In the genomic region with DNA sequence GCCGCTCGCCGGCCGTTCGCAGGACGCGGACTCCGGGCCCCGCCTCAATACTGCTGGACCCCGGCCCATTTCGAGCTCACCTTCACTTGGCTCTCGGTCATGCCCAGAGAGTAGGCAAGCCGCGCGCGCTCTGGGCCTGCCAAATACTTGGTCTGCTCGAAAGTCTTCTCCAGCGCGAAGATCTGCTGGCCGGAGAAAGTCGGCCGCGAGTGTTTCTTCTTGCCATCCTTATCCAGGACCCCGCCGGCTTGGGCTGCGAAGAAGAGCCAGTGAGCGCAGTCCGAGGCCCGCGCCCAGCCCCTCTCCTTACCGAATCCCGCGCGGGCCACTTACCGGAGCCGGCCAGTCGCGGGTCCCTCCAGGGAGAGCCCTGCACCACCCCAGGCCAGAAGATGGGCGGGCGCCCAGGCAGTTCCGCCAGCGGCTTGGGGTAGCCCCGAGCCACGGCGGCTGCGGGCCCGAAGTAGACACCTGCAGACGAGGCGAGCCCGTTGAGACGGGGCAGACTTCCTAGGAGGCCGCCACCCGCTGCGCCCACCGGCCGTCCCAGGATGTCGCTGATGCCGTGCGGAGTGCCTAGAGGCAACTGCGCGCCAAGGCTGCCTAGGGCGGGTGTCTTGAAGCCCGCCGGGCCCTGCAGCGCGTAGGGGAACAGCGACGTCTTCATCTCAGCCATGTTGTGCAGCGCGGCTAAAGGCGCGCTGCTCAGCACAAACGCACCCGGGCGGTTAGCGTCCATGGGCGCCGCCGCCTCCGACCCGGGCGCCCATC, we compare ENCODE assay signal across 8 mouse cellular contexts. TPM values are rescaled to one million over a fixed set of nuclear protein-coding genes. Genes with fewer than 3 reads are reported as not detected.
DNase-seq lines count a peak whose midpoint lies in the region; ATAC-seq lines count a peak whose summit lies in the region.

No protein-coding gene starts in this region.

- DNase-seq in kidney, adult 11 months, result no peak
- peak; percentile 20 for DNase-seq in adrenal gland, postnatal 14 days
- peak; percentile 53 for DNase-seq in forebrain, embryonic 14.5 days (ENCODE audit: low spot score)
- peak; percentile 45 for DNase-seq in kidney, postnatal 10 days
- no peak for DNase-seq in T-cell, adult 2 months (ENCODE audit: low spot score)
- no peak for DNase-seq in MN1 (ENCODE audit: low spot score)

- H3K4me3 ChIP-seq in kidney, embryonic 15.5 days (replicated peaks), result peak overlapping the region; percentile 44
- H3K4me3 ChIP-seq in forebrain, embryonic 14.5 days (ENCODE audit: low read depth, low read length), result peak overlapping the region; percentile 34
- peak overlapping the region; percentile 31 for H3K4me3 ChIP-seq in neural tube, embryonic 13.5 days

- 1% methylated on average over 78 of the region's 82 CpGs for WGBS in kidney, embryonic 15.5 days
- under 1% methylated on average over 82 of the region's 82 CpGs for WGBS in forebrain, embryonic 14.5 days
- WGBS in neural tube, embryonic 13.5 days, result under 1% methylated on average over 78 of the region's 82 CpGs

- no peak overlapping the region for H3K27ac ChIP-seq in kidney, embryonic 15.5 days
- no peak overlapping the region for H3K27ac ChIP-seq in forebrain, embryonic 14.5 days (ENCODE audit: low read depth, low read length)
- H3K27ac ChIP-seq in neural tube, embryonic 13.5 days (replicated peaks), result no peak overlapping the region

- peaks cover 15% of the 10 kb centered on the region for H3K36me3 ChIP-seq in kidney, embryonic 15.5 days
- 0 out of 2 replicates have a peak, but pooled peaks cover 5% of the 10 kb centered on the region for H3K36me3 ChIP-seq in forebrain, embryonic 14.5 days (ENCODE audit: control insufficient read depth, insufficient read depth, low read length)
- no peaks in the 10 kb centered on the region for H3K36me3 ChIP-seq in neural tube, embryonic 13.5 days

- H3K9ac ChIP-seq in kidney, embryonic 15.5 days, result no peak overlapping the region
- peak overlapping the region; percentile 25; the same call in 1 of the 2 replicates for H3K9ac ChIP-seq in forebrain, embryonic 14.5 days (ENCODE audit: low read length)
- H3K9ac ChIP-seq in neural tube, embryonic 13.5 days, result 0 out of 2 replicates have a peak overlapping the region, but pooled peaks have one; percentile 31

- peak; percentile 24; the same call in 1 of the 2 replicates for ATAC-seq in kidney, embryonic 15.5 days (replicated peaks; ENCODE audit: low FRiP score)
- ATAC-seq in forebrain, embryonic 14.5 days, result peak; percentile 65
- ATAC-seq in neural tube, embryonic 13.5 days (ENCODE audit: low read depth), result 0 out of 2 replicates have a peak, but pooled peaks have one; percentile 8

- H3K4me2 ChIP-seq in kidney, embryonic 15.5 days, result peak overlapping the region; percentile 68
- peak overlapping the region; percentile 52 for H3K4me2 ChIP-seq in forebrain, embryonic 14.5 days (ENCODE audit: low read length)
- peak overlapping the region; percentile 52 for H3K4me2 ChIP-seq in neural tube, embryonic 13.5 days

- H3K4me1 ChIP-seq in kidney, embryonic 15.5 days, result peaks cover 45% of the 10 kb centered on the region
- peaks cover 7% of the 10 kb centered on the region; the same call in 1 of the 2 replicates for H3K4me1 ChIP-seq in forebrain, embryonic 14.5 days (ENCODE audit: control insufficient read depth, insufficient read depth, low read length)
- peaks cover 40% of the 10 kb centered on the region for H3K4me1 ChIP-seq in neural tube, embryonic 13.5 days (replicated peaks)

- peaks cover 100% of the 10 kb centered on the region for H3K27me3 ChIP-seq in kidney, embryonic 15.5 days
- H3K27me3 ChIP-seq in forebrain, embryonic 14.5 days (replicated peaks; ENCODE audit: control insufficient read depth, insufficient read depth, low read length), result peaks cover 90% of the 10 kb centered on the region
- peaks cover 100% of the 10 kb centered on the region for H3K27me3 ChIP-seq in neural tube, embryonic 13.5 days

- H3K9me3 ChIP-seq in kidney, embryonic 15.5 days (replicated peaks), result no peaks in the 10 kb centered on the region
- no peaks in the 10 kb centered on the region for H3K9me3 ChIP-seq in forebrain, embryonic 14.5 days (replicated peaks; ENCODE audit: control insufficient read depth, low read length)
- no peaks in the 10 kb centered on the region for H3K9me3 ChIP-seq in neural tube, embryonic 13.5 days

RNA-seq across cellular contexts. Expression of a gene that starts 0.6 kb away (rescaled TPM):
- polyA plus RNA-seq in kidney, embryonic 15.5 days (2015; fragmentation: Nextera tagmentation; extraction: Ambion mirVana), result not detected in 2 replicates
- total RNA-seq in adrenal gland, postnatal 14 days (2021), result not detected in 2 replicates
- 1.2 and 1.7 TPM in 2 replicates for polyA plus RNA-seq in forebrain, embryonic 14.5 days (2014; fragmentation: Nextera tagmentation; extraction: Ambion mirVana)
- polyA plus RNA-seq in neural tube, embryonic 13.5 days (2015; fragmentation: Nextera tagmentation; extraction: Ambion mirVana), result 5.3 and 7.8 TPM in 2 replicates

Comparison
In these comparisons a context has a peak if more than half of its experiments do, and no peak if none do; other contexts are left out.
1. DNase-seq: peak in adrenal gland, postnatal 14 days (single experiment), forebrain, embryonic 14.5 days (single experiment) and kidney, postnatal 10 days (single experiment); none in kidney, adult 11 months (single experiment), T-cell, adult 2 months (single experiment) and MN1 (single experiment).
2. ATAC-seq: peak in every context shown above with its lines; median percentile 65 in forebrain, embryonic 14.5 days; 24 in kidney, embryonic 15.5 days; 8 in neural tube, embryonic 13.5 days.
3. Peak in every context shown above with its lines, with median percentiles within 50 percentile points of each other: H3K4me2 ChIP-seq and H3K4me3 ChIP-seq.